Mouse (Mus musculus) retina, postnatal 1 day (tissue): ENCODE data around the gene Sf3b5.
"Not testable (repeated sequence)": the region's sequence is repeated elsewhere in the genome, so short reads cannot be mapped to it uniquely, and the experiment has no call there.

Experiments used
- DNase-seq: peaks from one replicate; pipeline ENCODE4 v3.0.0-alpha.2; 2012

The Sf3b5 gene

GRCm38 (mm10) chr10:13007876-13008736 is 3.0 kb downstream of the Sf3b5 start:
- DNase-seq = peak; percentile 99

GRCm38 (mm10) chr10:13008737-13009121 is 3.6 kb downstream of the Sf3b5 start:
- no peak for DNase-seq

- DNase-seq = no peak
Measured at GRCm38 (mm10) chr10:13014026-13014425, 8.9 kb downstream of the Sf3b5 start.

- DNase-seq = peak; percentile 85
Measured at GRCm38 (mm10) chr10:13016573-13016972, 11.4 kb downstream of the Sf3b5 start.

GRCm38 (mm10) chr10:13018510-13018909 is 13.4 kb downstream of the Sf3b5 start:
- DNase-seq = peak; percentile 71

GRCm38 (mm10) chr10:13019026-13019425 is 13.9 kb downstream of the Sf3b5 start:
- DNase-seq = no peak

- DNase-seq = no peak
Measured at GRCm38 (mm10) chr10:13022103-13022502, 17.0 kb downstream of the Sf3b5 start.

- not testable (repeated sequence) for DNase-seq
Measured at GRCm38 (mm10) chr10:13023985-13024384, 18.8 kb downstream of the Sf3b5 start.

- DNase-seq = no peak
Measured at GRCm38 (mm10) chr10:13027702-13028101, 22.6 kb downstream of the Sf3b5 start.

- DNase-seq = no peak
Measured at GRCm38 (mm10) chr10:13028215-13028614, 23.1 kb downstream of the Sf3b5 start.

GRCm38 (mm10) chr10:13029416-13029815 is 24.3 kb downstream of the Sf3b5 start:
- DNase-seq = no peak

- DNase-seq = no peak
Measured at GRCm38 (mm10) chr10:13035270-13035669, 30.1 kb downstream of the Sf3b5 start.

GRCm38 (mm10) chr10:13039637-13040174 is 34.6 kb downstream of the Sf3b5 start:
- DNase-seq = no peak

GRCm38 (mm10) chr10:13044659-13045058 is 39.5 kb downstream of the Sf3b5 start:
- no peak for DNase-seq

GRCm38 (mm10) chr10:13047816-13048215 is 42.7 kb downstream of the Sf3b5 start:
- no peak for DNase-seq

GRCm38 (mm10) chr10:13056863-13057381 is 51.8 kb downstream of the Sf3b5 start:
- no peak for DNase-seq
